Mouse (Mus musculus): ENCODE data around the gene Exoc6b. TPM values are rescaled to one million over a fixed set of nuclear protein-coding genes. Genes with fewer than 3 reads are reported as not detected.

Exoc6b gene
- polyA plus RNA-seq, 1 experiment from 2014 or later = 29.9 TPM

GRCm38 (mm10) chr6:84661451-84662112 is 407.7 kb downstream of the Exoc6b start:
- Histone ChIP-seq H3K4me3 (ENCODE audit: low read depth, low read length) (no peak overlapping the region), H3K9me3 (ENCODE audit: control insufficient read depth, low read length) (no peaks in the 10 kb centered on the region), H3K4me2 (ENCODE audit: low read depth, low read length) (no peak overlapping the region), H3K9ac (ENCODE audit: low read depth, low read length) (no peak overlapping the region), H3K27ac (replicated peaks; ENCODE audit: low read depth, low read length) (no peak overlapping the region), H3K36me3 (ENCODE audit: control insufficient read depth, insufficient read depth, low read length) (no peaks in the 10 kb centered on the region), H3K27me3 (replicated peaks; ENCODE audit: control insufficient read depth, insufficient read depth, low read length) (no peaks in the 10 kb centered on the region), H3K4me1 (ENCODE audit: control insufficient read depth, insufficient read depth, low read length) (peaks cover 6% of the 10 kb centered on the region; the same call in 1 of the 2 replicates)
- ATAC-seq (ENCODE audit: low read depth) (no peak), DNase-seq (ENCODE audit: low spot score) (peak; percentile 22)
- 76% methylated on average over 2 of the region's 2 CpGs for WGBS

DNA sequence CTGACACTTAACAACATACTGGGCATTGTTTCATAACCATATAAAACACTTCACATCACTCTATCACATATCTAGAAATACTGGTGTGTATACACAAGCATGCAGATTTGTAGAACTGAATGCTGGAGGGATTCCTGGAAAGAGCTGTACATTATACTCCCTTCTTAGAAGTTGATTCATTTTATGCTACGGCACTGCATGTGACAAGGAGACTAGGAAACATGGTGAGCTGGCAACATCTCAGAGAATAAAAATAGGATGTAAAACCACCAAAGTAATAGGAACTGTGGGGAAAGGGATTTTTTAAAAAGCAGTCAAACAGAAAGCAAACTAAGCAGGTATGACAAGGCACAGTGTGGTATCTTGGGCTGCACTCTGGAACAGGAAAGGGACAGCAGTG is 408.3 kb downstream of the Exoc6b start:
- Histone ChIP-seq H3K4me1 (ENCODE audit: control insufficient read depth, insufficient read depth, low read length) (peaks cover 10% of the 10 kb centered on the region; the same call in 1 of the 2 replicates), H3K4me3 (ENCODE audit: low read depth, low read length) (no peak overlapping the region), H3K27me3 (replicated peaks; ENCODE audit: control insufficient read depth, insufficient read depth, low read length) (no peaks in the 10 kb centered on the region), H3K4me2 (ENCODE audit: low read depth, low read length) (no peak overlapping the region), H3K9me3 (ENCODE audit: control insufficient read depth, low read length) (no peaks in the 10 kb centered on the region), H3K27ac (replicated peaks; ENCODE audit: low read depth, low read length) (no peak overlapping the region), H3K9ac (ENCODE audit: low read depth, low read length) (no peak overlapping the region), H3K36me3 (ENCODE audit: control insufficient read depth, insufficient read depth, low read length) (no peaks in the 10 kb centered on the region)
- WGBS = 76% methylated on average over 1 of the region's 1 CpGs
- ATAC-seq (ENCODE audit: low read depth) (no peak), DNase-seq (ENCODE audit: low spot score) (no peak)

DNA sequence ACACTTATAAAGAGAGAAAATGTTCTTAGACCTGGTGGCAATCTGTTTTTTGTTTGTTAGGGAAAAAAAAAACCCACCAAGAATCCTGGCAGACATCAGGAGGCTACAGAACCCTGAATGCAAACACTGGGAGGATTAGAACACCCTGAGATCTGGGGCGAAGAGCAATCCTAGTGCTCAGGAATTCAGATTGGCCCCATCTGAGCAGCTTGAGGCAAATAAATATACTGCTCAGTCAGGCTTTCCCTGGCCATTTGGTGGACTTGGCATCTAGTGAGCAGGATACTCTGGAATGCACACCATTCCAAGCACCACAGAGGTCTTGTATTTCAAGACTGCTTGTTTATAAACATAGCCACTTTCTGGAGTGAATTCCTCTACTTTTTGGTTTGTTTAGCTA is 412.2 kb downstream of the Exoc6b start:
- ATAC-seq (ENCODE audit: low read depth) = peak; percentile 57; the same call in 1 of the 2 replicates
- Histone ChIP-seq H3K9me3 (ENCODE audit: control insufficient read depth, low read length) (no peaks in the 10 kb centered on the region), H3K4me1 (ENCODE audit: control insufficient read depth, insufficient read depth, low read length) (peaks cover 11% of the 10 kb centered on the region; the same call in 1 of the 2 replicates), H3K36me3 (ENCODE audit: control insufficient read depth, insufficient read depth, low read length) (no peaks in the 10 kb centered on the region), H3K27ac (replicated peaks; ENCODE audit: low read depth, low read length) (peak overlapping the region; percentile 61; the same call in 1 of the 2 replicates), H3K9ac (ENCODE audit: low read depth, low read length) (no peak overlapping the region), H3K4me3 (ENCODE audit: low read depth, low read length) (no peak overlapping the region), H3K27me3 (replicated peaks; ENCODE audit: control insufficient read depth, insufficient read depth, low read length) (no peaks in the 10 kb centered on the region), H3K4me2 (ENCODE audit: low read depth, low read length) (no peak overlapping the region)
- 16% methylated on average over 1 of the region's 1 CpGs for WGBS
- peak; percentile 82 for DNase-seq (ENCODE audit: low spot score)

GRCm38 (mm10) chr6:84656680-84657079 is 412.6 kb downstream of the Exoc6b start:
- no peak overlapping the region for H3K9ac ChIP-seq (ENCODE audit: low read depth, low read length)
- H3K27ac ChIP-seq (replicated peaks; ENCODE audit: low read depth, low read length) = 0 out of 2 replicates have a peak overlapping the region, but pooled peaks have one; percentile 33
- WGBS = 32% methylated on average over 2 of the region's 2 CpGs
- H3K36me3 ChIP-seq (ENCODE audit: control insufficient read depth, insufficient read depth, low read length) = no peaks in the 10 kb centered on the region
- H3K4me2 ChIP-seq (ENCODE audit: low read depth, low read length) = no peak overlapping the region
- ATAC-seq (ENCODE audit: low read depth) (peak; percentile 55; the same call in 1 of the 2 replicates), DNase-seq (ENCODE audit: low spot score) (peak; percentile 64)
- no peaks in the 10 kb centered on the region for H3K9me3 ChIP-seq (ENCODE audit: control insufficient read depth, low read length)
- no peak overlapping the region for H3K4me3 ChIP-seq (ENCODE audit: low read depth, low read length)
- no peaks in the 10 kb centered on the region for H3K27me3 ChIP-seq (replicated peaks; ENCODE audit: control insufficient read depth, insufficient read depth, low read length)
- peaks cover 11% of the 10 kb centered on the region; the same call in 1 of the 2 replicates for H3K4me1 ChIP-seq (ENCODE audit: control insufficient read depth, insufficient read depth, low read length)

GRCm38 (mm10) chr6:84651902-84652301 is 417.4 kb downstream of the Exoc6b start:
- Histone ChIP-seq H3K4me1 (ENCODE audit: control insufficient read depth, insufficient read depth, low read length) (0 out of 2 replicates have a peak, but pooled peaks cover 8% of the 10 kb centered on the region), H3K27me3 (replicated peaks; ENCODE audit: control insufficient read depth, insufficient read depth, low read length) (no peaks in the 10 kb centered on the region), H3K4me3 (ENCODE audit: low read depth, low read length) (no peak overlapping the region), H3K4me2 (ENCODE audit: low read depth, low read length) (no peak overlapping the region), H3K9ac (ENCODE audit: low read depth, low read length) (no peak overlapping the region), H3K36me3 (ENCODE audit: control insufficient read depth, insufficient read depth, low read length) (no peaks in the 10 kb centered on the region), H3K9me3 (ENCODE audit: control insufficient read depth, low read length) (no peaks in the 10 kb centered on the region), H3K27ac (replicated peaks; ENCODE audit: low read depth, low read length) (no peak overlapping the region)
- ATAC-seq (ENCODE audit: low read depth) = no peak
- WGBS = 72% methylated on average over 3 of the region's 3 CpGs
- DNase-seq (ENCODE audit: low spot score) = no peak

GRCm38 (mm10) chr6:84647197-84647596 is 422.1 kb downstream of the Exoc6b start:
- H3K4me1 ChIP-seq (ENCODE audit: control insufficient read depth, insufficient read depth, low read length) = peaks cover 10% of the 10 kb centered on the region; the same call in 1 of the 2 replicates
- H3K36me3 ChIP-seq (ENCODE audit: control insufficient read depth, insufficient read depth, low read length) = no peaks in the 10 kb centered on the region
- H3K9me3 ChIP-seq (ENCODE audit: control insufficient read depth, low read length) = no peaks in the 10 kb centered on the region
- no peaks in the 10 kb centered on the region for H3K27me3 ChIP-seq (replicated peaks; ENCODE audit: control insufficient read depth, insufficient read depth, low read length)
- no peak overlapping the region for H3K27ac ChIP-seq (replicated peaks; ENCODE audit: low read depth, low read length)
- DNase-seq (ENCODE audit: low spot score) (peak; percentile 24), ATAC-seq (ENCODE audit: low read depth) (peak; percentile 60; the same call in 1 of the 2 replicates)
- H3K4me3 ChIP-seq (ENCODE audit: low read depth, low read length) = no peak overlapping the region
- no peak overlapping the region for H3K4me2 ChIP-seq (ENCODE audit: low read depth, low read length)
- 66% methylated on average over 4 of the region's 4 CpGs for WGBS
- no peak overlapping the region for H3K9ac ChIP-seq (ENCODE audit: low read depth, low read length)

GRCm38 (mm10) chr6:84646696-84647095 is 422.6 kb downstream of the Exoc6b start:
- H3K27ac ChIP-seq (replicated peaks; ENCODE audit: low read depth, low read length) = no peak overlapping the region
- no peak overlapping the region for H3K4me3 ChIP-seq (ENCODE audit: low read depth, low read length)
- 75% methylated on average over 2 of the region's 2 CpGs for WGBS
- H3K4me1 ChIP-seq (ENCODE audit: control insufficient read depth, insufficient read depth, low read length) = peaks cover 10% of the 10 kb centered on the region; the same call in 1 of the 2 replicates
- no peaks in the 10 kb centered on the region for H3K27me3 ChIP-seq (replicated peaks; ENCODE audit: control insufficient read depth, insufficient read depth, low read length)
- H3K4me2 ChIP-seq (ENCODE audit: low read depth, low read length) = no peak overlapping the region
- no peak overlapping the region for H3K9ac ChIP-seq (ENCODE audit: low read depth, low read length)
- no peaks in the 10 kb centered on the region for H3K36me3 ChIP-seq (ENCODE audit: control insufficient read depth, insufficient read depth, low read length)
- ATAC-seq (ENCODE audit: low read depth) (no peak), DNase-seq (ENCODE audit: low spot score) (no peak)
- H3K9me3 ChIP-seq (ENCODE audit: control insufficient read depth, low read length) = no peaks in the 10 kb centered on the region

GRCm38 (mm10) chr6:84641062-84641431 is 428.3 kb downstream of the Exoc6b start:
- Histone ChIP-seq H3K4me1 (ENCODE audit: control insufficient read depth, insufficient read depth, low read length) (peaks cover 8% of the 10 kb centered on the region; the same call in 1 of the 2 replicates), H3K27me3 (replicated peaks; ENCODE audit: control insufficient read depth, insufficient read depth, low read length) (no peaks in the 10 kb centered on the region), H3K36me3 (ENCODE audit: control insufficient read depth, insufficient read depth, low read length) (no peaks in the 10 kb centered on the region), H3K9me3 (ENCODE audit: control insufficient read depth, low read length) (no peaks in the 10 kb centered on the region), H3K4me3 (ENCODE audit: low read depth, low read length) (no peak overlapping the region), H3K9ac (ENCODE audit: low read depth, low read length) (no peak overlapping the region), H3K4me2 (ENCODE audit: low read depth, low read length) (no peak overlapping the region), H3K27ac (replicated peaks; ENCODE audit: low read depth, low read length) (no peak overlapping the region)
- ATAC-seq (ENCODE audit: low read depth) = no peak
- DNase-seq (ENCODE audit: low spot score) = no peak
- WGBS = 72% methylated on average over 4 of the region's 4 CpGs

All from embryonic facial prominence, embryonic 14.5 days (tissue).